Mouse (Mus musculus) olfactory bulb, adult 2 months (tissue): ENCODE measurements around the gene Nav2. TPM values are rescaled to one million over a fixed set of nuclear protein-coding genes. Genes with fewer than 3 reads are reported as not detected.

ENCODE experiments used
- H3K27ac ChIP-seq: fragments of 200-500 bp; 2 replicates; pipeline ENCODE4 v1.5.1; 2012; ENCODE audit warnings: low read depth, low read length; ENCODE audit not compliant: insufficient read depth
- H3K4me1 ChIP-seq: fragments of 200-500 bp; 2 replicates; pipeline ENCODE4 v1.6.1; 2012; ENCODE audit warnings: low read length; ENCODE audit not compliant: control insufficient read depth, insufficient read depth
- H3K4me3 ChIP-seq: fragments of 200-500 bp; 2 replicates; pipeline ENCODE4 v1.5.1; 2012; ENCODE audit warnings: mild to moderate bottlenecking, low read depth, low read length, moderate library complexity; ENCODE audit not compliant: insufficient read depth
- CTCF ChIP-seq: fragments of 200-500 bp; IDR thresholded peaks from 2 replicates; pipeline ENCODE4 v1.5.1; 2012; ENCODE audit warnings: low read depth, mild to moderate bottlenecking, low read length, moderate library complexity; ENCODE audit not compliant: insufficient read depth
- POLR2A ChIP-seq: fragments of 200-500 bp; IDR thresholded peaks from 2 replicates; pipeline ENCODE4 v1.6.1; 2012; ENCODE audit warnings: mild to moderate bottlenecking, low read depth, low read length, moderate library complexity; ENCODE audit not compliant: insufficient read depth
- WGBS: fragments of 180-500 bp; shearing (Covaris S2); methylation state at CpG from one replicate; pipeline ENCODE4 v1.1.7; 2018; 5-methylcytosine and 5-hydroxymethylcytosine counted together
- polyA plus RNA-seq: library from polyadenylated mRNA; stranded (reverse); fragments of >200 nt; gene quantifications from 2 replicates; pipeline ENCODE4 v1.2.4, GENCODE M21; 2012; ENCODE audit warnings: low replicate concordance; ENCODE audit not compliant: missing spikeins, insufficient read depth, insufficient read length

Gene Nav2
- polyA plus RNA-seq, 1 experiment: 57.3 TPM

DNA sequence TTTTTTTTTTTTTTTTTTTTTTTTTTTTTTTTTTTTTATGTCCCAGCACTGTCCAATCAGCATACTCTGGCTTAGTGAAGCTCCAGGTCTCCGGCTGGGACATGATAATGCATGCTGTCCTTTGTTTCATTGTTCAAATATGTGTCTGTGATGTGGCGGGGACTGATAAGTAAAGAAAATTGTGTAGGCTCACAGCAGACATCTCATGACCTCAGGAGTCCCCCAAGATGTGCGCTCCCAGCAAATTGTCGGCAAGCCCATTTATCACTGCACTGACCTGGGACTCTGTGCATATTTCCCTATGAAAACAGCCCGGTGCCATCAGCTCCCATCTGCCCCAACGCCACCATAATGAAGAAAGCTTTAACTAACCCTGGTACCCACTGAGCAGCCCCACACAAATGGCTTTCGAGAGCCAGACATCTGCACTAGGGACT lies 110.0 kb downstream of the Nav2 start:
- TF ChIP-seq POLR2A: no peak
- TF ChIP-seq CTCF: no peak
- Histone ChIP-seq H3K4me1 (peaks cover 22% of the 10 kb centered on the region), H3K27ac (no peak overlapping the region), H3K4me3 (no peak overlapping the region)
- WGBS: 76% methylated on average over 7 of the region's 7 CpGs

GRCm38 (mm10) chr7:49025026-49025815 lies 116.7 kb downstream of the Nav2 start:
- TF ChIP-seq POLR2A (no peak), CTCF (no peak)
- Histone ChIP-seq H3K27ac (no peak overlapping the region), H3K4me1 (peaks cover 17% of the 10 kb centered on the region), H3K4me3 (no peak overlapping the region)
- 72% methylated on average over 8 of the region's 8 CpGs for WGBS

DNA sequence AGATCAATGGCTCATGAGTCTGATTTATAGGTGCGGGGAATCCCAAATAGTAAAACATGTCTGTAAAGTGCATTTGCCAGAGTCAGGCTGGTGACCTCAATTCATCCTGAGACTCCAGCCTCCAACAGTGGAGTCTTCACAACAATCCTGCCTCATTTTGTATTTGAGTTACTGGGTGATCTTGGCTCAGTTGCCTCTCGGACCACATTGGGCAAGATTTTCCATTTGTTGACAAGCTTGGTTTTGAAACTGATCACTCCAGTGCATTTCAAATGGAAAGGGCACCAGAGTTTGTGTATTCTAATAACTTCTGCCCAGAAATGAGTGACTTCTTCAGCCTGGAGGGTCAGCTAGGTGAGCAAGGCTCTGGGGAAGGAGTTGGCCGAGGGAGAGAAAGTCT lies 117.5 kb downstream of the Nav2 start:
- TF ChIP-seq CTCF (no peak), POLR2A (no peak)
- Histone ChIP-seq H3K27ac (no peak overlapping the region), H3K4me1 (peaks cover 9% of the 10 kb centered on the region), H3K4me3 (no peak overlapping the region)
- 88% methylated on average over 3 of the region's 3 CpGs for WGBS

- no peak overlapping the region for H3K27ac ChIP-seq
- H3K4me3 ChIP-seq: no peak overlapping the region
- 58% methylated on average over 5 of the region's 5 CpGs for WGBS
- no peak for TF ChIP-seq CTCF
- peaks cover 9% of the 10 kb centered on the region for H3K4me1 ChIP-seq
These were observed 118.0 kb downstream of the Nav2 start for GRCm38 (mm10) chr7:49026466-49026865.

GRCm38 (mm10) chr7:49029282-49030012 lies 120.9 kb downstream of the Nav2 start:
- Histone ChIP-seq H3K4me1 (peaks cover 11% of the 10 kb centered on the region), H3K27ac (no peak overlapping the region), H3K4me3 (no peak overlapping the region)
- no peak for TF ChIP-seq POLR2A
- no peak for TF ChIP-seq CTCF
- 51% methylated on average over 10 of the region's 10 CpGs for WGBS

- H3K4me3 ChIP-seq: no peak overlapping the region
- 76% methylated on average over 4 of the region's 4 CpGs for WGBS
- TF ChIP-seq CTCF (no peak), POLR2A (no peak)
- no peak overlapping the region for H3K27ac ChIP-seq
- H3K4me1 ChIP-seq: peaks cover 9% of the 10 kb centered on the region
These were observed 123.7 kb downstream of the Nav2 start for GRCm38 (mm10) chr7:49032216-49032615.

DNA sequence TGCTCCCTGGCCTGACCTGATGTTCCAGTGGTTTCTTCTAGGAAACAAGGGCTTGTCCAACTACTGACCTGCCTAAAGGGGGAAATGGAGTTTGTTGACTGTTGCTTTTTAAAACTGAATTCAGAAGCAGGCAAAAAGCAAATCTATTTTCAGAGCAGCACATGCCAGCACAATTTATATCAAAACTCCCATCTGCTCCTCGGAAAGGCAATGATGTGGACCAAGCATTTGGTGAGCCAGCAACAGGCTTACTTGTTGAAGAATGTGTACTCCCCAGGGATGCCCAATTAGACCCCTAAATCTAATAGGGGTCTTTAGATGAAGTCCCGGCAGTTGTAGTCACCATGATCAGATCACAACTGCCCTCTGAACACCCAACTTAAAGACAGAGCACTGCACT lies 125.7 kb downstream of the Nav2 start:
- no peak overlapping the region for H3K4me3 ChIP-seq
- 91% methylated on average over 2 of the region's 2 CpGs for WGBS
- TF ChIP-seq CTCF (no peak), POLR2A (no peak)
- peaks cover 5% of the 10 kb centered on the region for H3K4me1 ChIP-seq
- no peak overlapping the region for H3K27ac ChIP-seq

GRCm38 (mm10) chr7:49040163-49040562 lies 131.6 kb downstream of the Nav2 start:
- H3K27ac ChIP-seq: no peak overlapping the region
- TF ChIP-seq CTCF: no peak
- TF ChIP-seq POLR2A: no peak
- WGBS: 90% methylated on average over 8 of the region's 8 CpGs
- peaks cover 3% of the 10 kb centered on the region; the same call in 1 of the 2 replicates for H3K4me1 ChIP-seq
- H3K4me3 ChIP-seq: no peak overlapping the region
